Mouse (Mus musculus) hindbrain, embryonic 12.5 days (tissue): Measurements from ENCODE around the gene Art3. TPM values are rescaled to one million over a fixed set of nuclear protein-coding genes. Genes with fewer than 3 reads are reported as not detected.
A peak's percentile ranks its signal among the peaks of the same experiment; 100 is the strongest.

ENCODE experiments used
- ATAC-seq: fragments of 200-750 bp; cut with Nextera tagmentation; 2 replicates; pipeline ENCODE4 v1.8.0; 2017; ENCODE audit warnings: moderate TSS enrichment; ENCODE audit not compliant: low FRiP score
- H3K27ac ChIP-seq: fragments of 300-500 bp; sonication (generic); 2 replicates; pipeline ENCODE4 v1.5.1; 2016; ENCODE audit warnings: mild to moderate bottlenecking
- H3K27me3 ChIP-seq: fragments of 300-500 bp; sonication (generic); 2 replicates; pipeline ENCODE4 v1.6.1; 2016; ENCODE audit warnings: mild to moderate bottlenecking
- H3K36me3 ChIP-seq: fragments of 300-500 bp; sonication (generic); 2 replicates; pipeline ENCODE4 v1.6.1; 2016; ENCODE audit warnings: mild to moderate bottlenecking
- H3K4me1 ChIP-seq: fragments of 300-500 bp; sonication (generic); 2 replicates; pipeline ENCODE4 v1.6.1; 2016
- H3K4me2 ChIP-seq: fragments of 300-500 bp; sonication (generic); replicated peaks from 2 replicates; pipeline ENCODE4 v1.6.1; 2016; ENCODE audit warnings: mild to moderate bottlenecking
- H3K4me3 ChIP-seq: fragments of 300-500 bp; sonication (generic); 2 replicates; pipeline ENCODE4 v1.5.1; 2016; ENCODE audit warnings: mild to moderate bottlenecking
- H3K9ac ChIP-seq: fragments of 300-500 bp; sonication (generic); 2 replicates; pipeline ENCODE4 v1.6.1; 2016; ENCODE audit warnings: mild to moderate bottlenecking, moderate library complexity
- H3K9me3 ChIP-seq: fragments of 300-500 bp; sonication (generic); replicated peaks from 2 replicates; pipeline ENCODE4 v1.6.1; 2016; ENCODE audit warnings: mild to moderate bottlenecking
- WGBS: fragments of 180-500 bp; shearing (Covaris S2); methylation state at CpG from one replicate; pipeline ENCODE4 v1.1.7; 2016; 5-methylcytosine and 5-hydroxymethylcytosine counted together
- polyA plus RNA-seq: library from polyadenylated mRNA; unstranded; fragments of >200 nt; fragmentation: Nextera tagmentation; extraction: Ambion mirVana; gene quantifications from 2 replicates; pipeline ENCODE4 v1.2.1, GENCODE M21; 2016

Art3 gene
- polyA plus RNA-seq, 1 experiment from 2014 or later = 5.0 TPM

GRCm38 (mm10) chr5:92409361-92410155 lies 77.9 kb downstream of the Art3 start:
- H3K4me1 ChIP-seq = peaks cover 2% of the 10 kb centered on the region; the same call in 1 of the 2 replicates
- H3K4me2 ChIP-seq = no peak overlapping the region
- no peak overlapping the region for H3K27ac ChIP-seq
- ATAC-seq = no peak
- H3K9ac ChIP-seq = no peak overlapping the region
- H3K9me3 ChIP-seq = no peaks in the 10 kb centered on the region
- peaks cover 9% of the 10 kb centered on the region; the same call in 1 of the 2 replicates for H3K36me3 ChIP-seq
- H3K27me3 ChIP-seq = no peaks in the 10 kb centered on the region
- no peak overlapping the region for H3K4me3 ChIP-seq
- 74% methylated on average over 9 of the region's 9 CpGs for WGBS

- no peaks in the 10 kb centered on the region for H3K27me3 ChIP-seq
- H3K4me1 ChIP-seq = peaks cover 2% of the 10 kb centered on the region; the same call in 1 of the 2 replicates
- 88% methylated on average over 5 of the region's 5 CpGs for WGBS
- H3K9me3 ChIP-seq = no peaks in the 10 kb centered on the region
- no peak overlapping the region for H3K27ac ChIP-seq
- peaks cover 16% of the 10 kb centered on the region; the same call in 1 of the 2 replicates for H3K36me3 ChIP-seq
- no peak for ATAC-seq
- H3K9ac ChIP-seq = no peak overlapping the region
- no peak overlapping the region for H3K4me2 ChIP-seq
- H3K4me3 ChIP-seq = no peak overlapping the region
These were observed 78.9 kb downstream of the Art3 start for GRCm38 (mm10) chr5:92410486-92410885.

GRCm38 (mm10) chr5:92411461-92412140 lies 80.0 kb downstream of the Art3 start:
- Histone ChIP-seq H3K4me1 (peaks cover 2% of the 10 kb centered on the region; the same call in 1 of the 2 replicates), H3K9me3 (no peaks in the 10 kb centered on the region), H3K9ac (no peak overlapping the region), H3K27ac (no peak overlapping the region), H3K27me3 (no peaks in the 10 kb centered on the region), H3K4me2 (no peak overlapping the region), H3K36me3 (peaks cover 21% of the 10 kb centered on the region), H3K4me3 (no peak overlapping the region)
- ATAC-seq = no peak
- 67% methylated on average over 7 of the region's 7 CpGs for WGBS

GRCm38 (mm10) chr5:92413271-92413981 lies 81.8 kb downstream of the Art3 start:
- no peaks in the 10 kb centered on the region for H3K9me3 ChIP-seq
- 86% methylated on average over 11 of the region's 11 CpGs for WGBS
- peaks cover 2% of the 10 kb centered on the region; the same call in 1 of the 2 replicates for H3K4me1 ChIP-seq
- no peak overlapping the region for H3K9ac ChIP-seq
- H3K27me3 ChIP-seq = no peaks in the 10 kb centered on the region
- ATAC-seq = no peak
- H3K4me2 ChIP-seq = no peak overlapping the region
- H3K4me3 ChIP-seq = no peak overlapping the region
- H3K36me3 ChIP-seq = peaks cover 37% of the 10 kb centered on the region
- H3K27ac ChIP-seq = no peak overlapping the region

- Histone ChIP-seq H3K27ac (no peak overlapping the region), H3K4me2 (no peak overlapping the region), H3K9me3 (no peaks in the 10 kb centered on the region), H3K9ac (no peak overlapping the region), H3K4me1 (peaks cover 2% of the 10 kb centered on the region; the same call in 1 of the 2 replicates), H3K4me3 (no peak overlapping the region), H3K36me3 (peaks cover 39% of the 10 kb centered on the region), H3K27me3 (no peaks in the 10 kb centered on the region)
- WGBS = 84% methylated on average over 8 of the region's 8 CpGs
- ATAC-seq = no peak
These were observed 82.4 kb downstream of the Art3 start for GRCm38 (mm10) chr5:92413982-92414375.

GRCm38 (mm10) chr5:92424126-92424525 lies 92.5 kb downstream of the Art3 start:
- Histone ChIP-seq H3K27me3 (no peaks in the 10 kb centered on the region), H3K4me1 (no peaks in the 10 kb centered on the region), H3K27ac (no peak overlapping the region), H3K4me2 (no peak overlapping the region), H3K9me3 (no peaks in the 10 kb centered on the region), H3K36me3 (peaks cover 81% of the 10 kb centered on the region), H3K4me3 (no peak overlapping the region), H3K9ac (no peak overlapping the region)
- WGBS = 95% methylated on average over 11 of the region's 11 CpGs
- no peak for ATAC-seq

GRCm38 (mm10) chr5:92430723-92431122 lies 99.1 kb downstream of the Art3 start:
- Histone ChIP-seq H3K9ac (no peak overlapping the region), H3K36me3 (peaks cover 32% of the 10 kb centered on the region), H3K27me3 (no peaks in the 10 kb centered on the region), H3K9me3 (no peaks in the 10 kb centered on the region), H3K4me1 (peaks cover 12% of the 10 kb centered on the region), H3K4me2 (no peak overlapping the region), H3K27ac (no peak overlapping the region), H3K4me3 (no peak overlapping the region)
- ATAC-seq = no peak
- 89% methylated on average over 5 of the region's 5 CpGs for WGBS

GRCm38 (mm10) chr5:92431611-92432010 lies 100.0 kb downstream of the Art3 start:
- 85% methylated on average over 7 of the region's 7 CpGs for WGBS
- no peak for ATAC-seq

GRCm38 (mm10) chr5:92434070-92434469 lies 102.4 kb downstream of the Art3 start:
- Histone ChIP-seq H3K4me1 (peaks cover 12% of the 10 kb centered on the region), H3K36me3 (peaks cover 5% of the 10 kb centered on the region), H3K4me2 (peak overlapping the region; percentile 83), H3K4me3 (peak overlapping the region; percentile 97), H3K27ac (0 out of 2 replicates have a peak overlapping the region, but pooled peaks have one; percentile 86), H3K9me3 (no peaks in the 10 kb centered on the region), H3K9ac (peak overlapping the region; percentile 94), H3K27me3 (no peaks in the 10 kb centered on the region)
- no peak for ATAC-seq
- 1% methylated on average over 12 of the region's 12 CpGs for WGBS

More at GRCm38 (mm10) chr5:92431611-92432010, 100.0 kb downstream of the Art3 start:
- Histone ChIP-seq H3K9me3 (no peaks in the 10 kb centered on the region), H3K4me1 (peaks cover 12% of the 10 kb centered on the region), H3K4me3 (no peak overlapping the region), H3K36me3 (peaks cover 29% of the 10 kb centered on the region), H3K4me2 (no peak overlapping the region), H3K27me3 (no peaks in the 10 kb centered on the region), H3K27ac (no peak overlapping the region), H3K9ac (no peak overlapping the region)

- Histone ChIP-seq H3K4me2 (peak overlapping the region; percentile 83), H3K4me3 (peak overlapping the region; percentile 97)
- 0% methylated on average over 26 of the region's 39 CpGs for WGBS
These were observed 103.0 kb downstream of the Art3 start for GRCm38 (mm10) chr5:92434571-92434985.

GRCm38 (mm10) chr5:92435025-92435584 lies 103.5 kb downstream of the Art3 start, which contains the start of gene Nup54:
TSS of gene Nup54 (minus strand) at chr5:92435219.
- no peaks in the 10 kb centered on the region for H3K27me3 ChIP-seq
- peak within 1 kb of the TSS; percentile 86 for H3K27ac ChIP-seq
- no peaks in the 10 kb centered on the region for H3K9me3 ChIP-seq
- under 1% methylated on average over 34 of the region's 34 CpGs for WGBS
- H3K4me3 ChIP-seq = peak within 1 kb of the TSS; percentile 97
- H3K4me2 ChIP-seq = peak within 1 kb of the TSS; percentile 83
- ATAC-seq = peak; percentile 99
- H3K4me1 ChIP-seq = peaks cover 12% of the 10 kb centered on the region
- peak within 1 kb of the TSS; percentile 94 for H3K9ac ChIP-seq
- no peaks in the 10 kb centered on the region for H3K36me3 ChIP-seq

More at GRCm38 (mm10) chr5:92434571-92434985, 103.0 kb downstream of the Art3 start:
- H3K27ac ChIP-seq = peak overlapping the region; percentile 86
- H3K4me1 ChIP-seq = peaks cover 12% of the 10 kb centered on the region
- peak overlapping the region; percentile 94 for H3K9ac ChIP-seq
- H3K9me3 ChIP-seq = no peaks in the 10 kb centered on the region
- no peaks in the 10 kb centered on the region for H3K27me3 ChIP-seq
- no peaks in the 10 kb centered on the region for H3K36me3 ChIP-seq
- no peak; the same call in 1 of the 2 replicates for ATAC-seq
